Mouse (Mus musculus): ENCODE data around the gene Ccnl2.

DNA sequence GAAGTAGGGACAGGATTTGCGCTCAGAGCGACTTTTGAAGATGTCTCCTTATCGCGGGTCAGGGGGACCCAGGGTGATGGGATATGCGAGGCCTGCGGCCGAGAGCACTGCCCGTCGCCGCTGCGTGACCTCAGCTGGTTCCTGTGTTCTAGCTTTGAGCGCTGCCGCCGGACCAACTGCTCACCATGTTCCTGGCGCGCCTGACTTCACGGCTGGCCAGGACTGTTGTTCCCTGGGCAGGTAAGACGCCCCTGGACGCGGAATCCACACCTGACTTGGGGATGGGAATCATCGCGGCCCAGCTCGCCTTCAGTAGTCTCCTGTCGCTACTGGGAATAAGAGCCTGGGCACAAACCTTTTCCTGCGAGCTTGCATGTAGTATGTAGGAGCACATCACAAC lies 19.5 kb downstream of the Ccnl2 start:
- TF ChIP-seq POLR2A (IDR thresholded peaks at IDR 0.05; ENCODE audit: extremely low read depth, insufficient read depth, low read length) (no peak), CTCF (IDR thresholded peaks at IDR 0.05; ENCODE audit: extremely low read depth, insufficient read depth, low read length) (no peak)

Data from cortical plate, adult 2 months (tissue).